Mouse (Mus musculus) bone marrow macrophage, adult 2 months (primary cell): ENCODE data around the gene Pcgf2.

Experiments used
- CTCF ChIP-seq: IDR thresholded peaks from 2 replicates; pipeline ENCODE4 v1.5.1; 2012; ENCODE audit warnings: low read depth, mild to moderate bottlenecking, low read length, moderate library complexity
- POLR2A ChIP-seq: IDR thresholded peaks from 2 replicates; pipeline ENCODE4 v1.6.1; 2012; ENCODE audit warnings: mild to moderate bottlenecking, low read depth, low read length, borderline replicate concordance

GRCm38 (mm10) chr11:97643380-97644055, 56.8 kb downstream of the Pcgf2 start:
- TF ChIP-seq CTCF: no peak
- no peak for TF ChIP-seq POLR2A
